Mouse (Mus musculus) erythroblast, embryonic 14.5 days (primary cell): Measurements from ENCODE around the gene Gm4791.

ENCODE experiments used
- GATA1 ChIP-seq: IDR thresholded peaks from 2 replicates; pipeline ENCODE4 v1.6.1; 2012; ENCODE audit warnings: low read length, inconsistent platforms, mixed read lengths
- TAL1 ChIP-seq: IDR thresholded peaks from 3 replicates; pipeline ENCODE4 v1.6.1; 2012; ENCODE audit warnings: low read length, inconsistent platforms, mixed read lengths

GRCm38 (mm10) chr9:46969406-46969805 lies 29.1 kb upstream of the Gm4791 start:
- TF ChIP-seq GATA1 (no peak), TAL1 (no peak)
